Mouse (Mus musculus) heart, embryonic 11.5 days (tissue): ENCODE results near the gene Mmp17. TPM values are rescaled to one million over a fixed set of nuclear protein-coding genes. Genes with fewer than 3 reads are reported as not detected.

Experiments used
- ATAC-seq: fragments of 200-750 bp; cut with Nextera tagmentation; replicated peaks from 2 replicates; pipeline ENCODE4 v1.8.0; 2017; ENCODE audit warnings: moderate library complexity; ENCODE audit not compliant: insufficient number of reproducible peaks, low FRiP score, low TSS enrichment
- H3K27ac ChIP-seq: fragments of 300-500 bp; sonication (generic); 2 replicates; pipeline ENCODE4 v1.5.1; 2014; ENCODE audit warnings: mild to moderate bottlenecking, low read depth, low read length
- H3K27me3 ChIP-seq: fragments of 300-500 bp; sonication (generic); 2 replicates; pipeline ENCODE4 v1.6.1; 2014; ENCODE audit warnings: mild to moderate bottlenecking, low read length, mixed read lengths; ENCODE audit not compliant: control insufficient read depth, insufficient read depth
- H3K36me3 ChIP-seq: fragments of 300-500 bp; sonication (generic); 2 replicates; pipeline ENCODE4 v1.6.1; 2014; ENCODE audit warnings: mild to moderate bottlenecking, low read length, moderate library complexity, mixed read lengths; ENCODE audit not compliant: control insufficient read depth, insufficient read depth
- H3K4me1 ChIP-seq: fragments of 300-500 bp; sonication (generic); 2 replicates; pipeline ENCODE4 v1.6.1; 2014; ENCODE audit warnings: low read length; ENCODE audit not compliant: control insufficient read depth, insufficient read depth
- H3K4me2 ChIP-seq: fragments of 300-500 bp; sonication (generic); 2 replicates; pipeline ENCODE4 v1.6.1; 2014; ENCODE audit warnings: mild to moderate bottlenecking, moderate library complexity
- H3K4me3 ChIP-seq: fragments of 300-500 bp; sonication (generic); 2 replicates; pipeline ENCODE4 v1.5.1; 2014; ENCODE audit warnings: low read depth, low read length
- H3K9ac ChIP-seq: fragments of 300-500 bp; sonication (generic); 2 replicates; pipeline ENCODE4 v1.6.1; 2014; ENCODE audit warnings: mild to moderate bottlenecking, low read depth, low read length, moderate library complexity
- H3K9me3 ChIP-seq: fragments of 300-500 bp; sonication (generic); replicated peaks from 2 replicates; pipeline ENCODE4 v1.6.1; 2016; ENCODE audit warnings: low read length; ENCODE audit not compliant: control insufficient read depth
- WGBS: fragments of 180-500 bp; shearing (Covaris S2); extraction: QIAGEN DNeasy Blood & Tissue Kit; methylation state at CpG from one replicate; pipeline ENCODE4 v1.1.7; 2014; ENCODE audit not compliant: insufficient replicate concordance; 5-methylcytosine and 5-hydroxymethylcytosine counted together
- polyA plus RNA-seq: library from polyadenylated mRNA; unstranded; fragments of >200 nt; fragmentation: Nextera tagmentation; extraction: Ambion mirVana; gene quantifications from 2 replicates; pipeline ENCODE4 v1.2.1, GENCODE M21; 2014

Mmp17 gene
- polyA plus RNA-seq, 1 experiment from 2014 or later, result 0.37 TPM

DNA sequence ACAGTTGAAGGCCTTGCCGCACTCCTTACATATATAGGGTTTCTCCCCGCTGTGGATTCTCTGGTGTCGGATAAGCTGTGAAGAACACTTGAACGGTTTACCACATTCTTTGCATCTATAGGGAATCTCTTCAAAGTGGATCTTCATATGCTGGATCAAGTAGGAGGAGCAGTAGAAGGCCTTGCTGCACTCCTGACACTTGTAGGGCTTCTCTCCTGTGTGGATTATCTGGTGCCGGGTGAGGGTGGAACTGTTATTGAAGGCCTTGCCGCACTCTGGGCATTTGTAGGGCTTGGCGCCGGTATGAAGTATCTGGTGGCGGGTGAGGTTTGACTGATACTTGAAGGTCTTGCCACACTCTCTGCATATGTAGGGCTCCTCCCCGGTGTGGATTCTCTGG lies 73.0 kb downstream of the Mmp17 start:
- Histone ChIP-seq H3K4me1 (no peaks in the 10 kb centered on the region), H3K27me3 (no peaks in the 10 kb centered on the region), H3K27ac (no peak overlapping the region), H3K36me3 (peaks cover 22% of the 10 kb centered on the region), H3K4me3 (no peak overlapping the region), H3K4me2 (no peak overlapping the region), H3K9ac (no peak overlapping the region), H3K9me3 (no peaks in the 10 kb centered on the region)
- no peak for ATAC-seq
- WGBS, result 93% methylated on average over 10 of the region's 10 CpGs

DNA sequence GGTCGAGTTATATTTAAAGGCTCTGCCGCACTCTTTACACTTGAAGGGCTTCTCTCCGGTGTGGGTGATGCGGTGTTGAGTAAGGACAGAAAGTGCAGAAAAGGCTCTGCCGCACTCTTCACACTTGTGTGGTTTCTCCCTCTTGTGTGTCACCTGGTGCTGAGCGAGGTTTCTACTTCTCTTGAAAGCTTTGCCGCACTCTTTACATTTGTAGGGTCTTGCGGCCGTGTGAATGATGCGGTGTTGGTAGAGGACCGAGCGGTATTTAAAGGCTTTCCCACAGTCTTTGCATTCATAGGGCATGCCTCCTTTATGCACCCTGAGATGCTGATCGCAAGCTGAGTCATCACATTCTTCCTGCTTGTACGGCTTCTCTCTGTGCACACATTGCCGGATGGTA lies 74.0 kb downstream of the Mmp17 start:
- peaks cover 22% of the 10 kb centered on the region for H3K36me3 ChIP-seq
- H3K4me2 ChIP-seq, result no peak overlapping the region
- H3K9ac ChIP-seq, result no peak overlapping the region
- no peak overlapping the region for H3K27ac ChIP-seq
- H3K27me3 ChIP-seq, result no peaks in the 10 kb centered on the region
- no peaks in the 10 kb centered on the region for H3K9me3 ChIP-seq
- no peak overlapping the region for H3K4me3 ChIP-seq
- 90% methylated on average over 15 of the region's 15 CpGs for WGBS
- H3K4me1 ChIP-seq, result no peaks in the 10 kb centered on the region
- ATAC-seq, result no peak

Other genes with a start within 250 kb of the Mmp17 start
- gene Sfswap, start 82.9 kb upstream of the Mmp17 start, polyA plus RNA-seq, result 25.6 and 31.0 TPM in 2 replicates
- 3.4 and 3.7 TPM in 2 replicates for gene Zfp11, start 85.9 kb downstream of the Mmp17 start, polyA plus RNA-seq
- not detected in 2 replicates for gene Sept14, start 124.3 kb downstream of the Mmp17 start, polyA plus RNA-seq
- 167 and 169 TPM in 2 replicates for gene Mrps17, start 131.3 kb downstream of the Mmp17 start, polyA plus RNA-seq
- gene Nipsnap2, start 140.9 kb downstream of the Mmp17 start, polyA plus RNA-seq, result 233 and 237 TPM in 2 replicates
- 33.1 and 34.9 TPM in 2 replicates for gene Psph, start 203.3 kb downstream of the Mmp17 start, polyA plus RNA-seq